Mouse (Mus musculus) mature B cell (primary cell): ENCODE data around the gene Bcorl1.

Experiments used
- in situ Hi-C: fragments of 300-500 bp; cut with MboI; formaldehyde crosslinking; loops from 2 replicates; pipeline ENCODE4 v1.14.3; 2019

Gene Bcorl1

DNA sequence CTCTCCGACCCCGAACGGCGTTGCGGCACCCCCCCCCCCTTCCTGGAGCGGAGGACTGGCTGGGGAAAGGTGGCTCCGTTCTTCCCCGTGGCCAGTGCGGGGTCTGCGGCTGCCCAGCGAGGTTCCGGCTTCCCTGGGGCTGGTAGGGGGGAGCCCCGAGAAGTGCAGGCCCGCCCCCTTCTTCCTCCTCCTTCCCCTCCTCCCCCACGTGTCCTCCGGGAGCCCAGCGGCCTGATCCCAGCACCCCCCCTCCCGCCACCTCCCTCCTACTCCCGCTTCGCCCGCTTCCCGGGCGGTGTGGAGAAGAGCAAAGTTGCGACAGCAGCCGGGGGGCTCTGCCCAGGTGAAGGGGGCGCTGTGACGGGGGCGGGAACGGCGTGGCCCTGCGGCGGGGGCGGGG is at the start of gene Bcorl1:
Bcorl1 (plus strand) TSS at position 218 of the 400 bp plus-strand sequence.
- in situ Hi-C loops, result no loop called here

DNA sequence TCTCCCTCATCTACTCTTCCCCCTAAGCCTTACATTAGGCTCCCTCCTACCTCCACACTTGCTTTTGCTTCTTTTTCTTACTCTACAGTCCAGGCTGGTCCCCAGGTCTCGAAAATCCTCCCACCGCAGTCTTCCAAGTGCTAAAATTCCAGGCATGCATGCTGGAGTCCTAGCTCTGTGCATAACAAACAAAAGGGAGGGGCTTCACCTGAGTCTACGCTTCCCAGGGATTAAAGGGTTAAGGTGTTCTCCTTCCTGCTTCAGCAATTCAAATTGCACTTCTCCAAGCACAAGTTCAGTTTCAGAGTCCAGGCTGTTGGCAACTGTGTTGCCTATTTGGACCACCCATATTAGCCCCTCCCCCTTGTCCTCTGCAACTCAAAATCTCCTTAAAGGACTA is 49.7 kb upstream of the Bcorl1 start:
- in situ Hi-C loops, result no loop called here

DNA sequence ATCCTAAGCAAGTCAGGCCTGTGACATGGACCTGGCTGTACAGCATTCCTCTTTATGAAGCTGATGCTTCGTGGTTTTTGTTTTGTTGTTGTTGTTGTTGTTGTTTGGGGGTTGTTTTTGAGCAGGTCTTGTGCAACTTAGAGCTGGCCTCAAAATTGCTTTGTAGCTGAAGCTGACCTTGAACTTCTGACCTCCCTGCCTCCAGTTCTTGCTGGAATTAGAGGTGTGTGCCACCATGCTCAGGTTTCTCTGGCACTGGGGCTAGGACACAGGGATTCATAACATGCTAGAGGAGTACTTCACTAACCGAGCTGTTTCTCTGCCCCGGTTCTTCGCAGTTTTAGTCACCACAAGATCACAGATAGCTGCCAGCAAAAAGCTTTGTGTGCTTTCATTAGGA is 35.8 kb upstream of the Bcorl1 start:
- in situ Hi-C loops, result no loop called here

DNA sequence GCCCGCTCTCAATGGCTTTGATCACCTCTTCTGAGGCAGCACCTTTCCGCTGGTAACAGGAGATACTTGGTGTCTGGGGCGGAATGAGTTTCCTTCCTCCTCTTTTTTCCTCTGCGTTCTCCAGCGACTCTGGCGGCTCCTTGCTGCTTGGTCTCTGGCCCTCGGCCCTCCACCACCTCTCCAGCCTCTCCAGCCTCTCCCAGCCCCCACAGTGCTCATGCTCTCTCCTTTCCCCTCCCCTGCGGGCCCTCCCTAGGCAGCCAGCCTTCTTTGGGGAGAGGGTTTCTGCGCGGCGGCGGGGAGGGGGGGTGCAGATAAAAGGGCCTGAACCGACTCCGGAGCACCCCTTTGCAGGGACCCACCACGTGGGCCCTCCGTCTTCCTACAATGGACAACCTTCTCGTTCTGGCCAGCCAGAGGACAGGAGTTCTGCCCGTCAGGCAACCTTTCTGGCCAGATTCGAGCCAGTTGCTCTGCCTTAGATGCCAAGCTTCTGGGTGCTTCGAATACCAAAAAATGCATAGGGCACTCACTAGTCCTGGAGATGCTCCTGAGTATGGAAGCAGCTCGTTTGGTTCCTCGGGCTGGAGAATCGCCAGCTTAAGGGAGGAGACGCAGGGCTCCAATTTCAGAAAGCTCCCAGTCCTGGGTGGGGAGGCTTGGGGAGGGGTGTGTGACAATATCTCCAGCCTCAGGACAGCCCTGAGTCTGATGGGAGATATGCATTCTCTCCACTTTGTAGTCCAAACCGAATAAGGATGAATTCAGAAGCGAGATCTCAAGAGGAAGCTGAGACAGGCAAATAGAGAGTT is 30.2 kb upstream of the Bcorl1 start:
- in situ Hi-C loops, result no loop called here

DNA sequence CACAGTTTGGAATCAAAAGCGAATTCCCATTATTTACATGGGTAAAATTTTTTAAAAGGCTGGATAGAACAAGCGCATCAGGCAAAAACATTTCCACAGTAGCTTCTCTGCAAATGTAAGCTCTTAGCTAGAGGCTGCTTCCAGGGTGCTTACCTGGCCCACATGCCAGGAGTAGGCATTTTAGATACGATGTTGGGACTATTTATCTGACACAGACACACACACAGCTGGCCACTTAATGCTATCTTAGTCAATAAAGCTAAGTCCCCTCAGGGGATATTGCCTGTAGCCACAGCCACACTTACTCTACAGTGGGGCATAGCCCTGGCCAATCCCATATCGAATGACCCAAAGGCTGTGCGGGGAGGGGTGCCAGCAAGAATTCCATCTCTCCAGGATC is 29.4 kb upstream of the Bcorl1 start:
- in situ Hi-C loops, result no loop called here

DNA sequence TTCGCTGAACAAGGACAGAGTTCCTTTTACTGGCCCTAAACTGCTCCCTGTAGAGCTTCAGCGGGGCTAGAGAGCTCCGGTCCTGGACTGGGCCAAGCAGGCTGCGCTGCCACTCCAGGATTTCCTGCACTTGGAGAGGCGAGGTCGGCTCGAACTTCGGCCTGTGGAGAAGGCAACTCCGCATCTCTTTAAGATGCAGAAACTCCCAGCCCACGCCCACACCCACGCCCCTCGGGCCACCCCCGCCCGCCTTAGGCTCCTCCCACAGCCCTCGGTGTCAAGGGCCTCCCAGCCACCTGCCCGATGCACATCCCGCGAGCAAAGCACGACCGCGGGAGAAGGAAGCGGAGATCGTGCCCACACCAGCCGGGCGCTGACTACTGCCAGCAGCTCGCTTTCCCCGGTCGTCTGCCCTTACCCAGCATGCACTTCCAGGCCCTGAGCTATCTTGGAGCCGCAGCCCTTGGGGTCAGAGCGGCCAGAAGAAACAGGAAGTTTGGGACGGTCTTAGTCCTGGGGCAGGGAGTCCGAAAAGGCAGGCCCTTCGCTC is 26.6 kb upstream of the Bcorl1 start:
- in situ Hi-C loops, result no loop called here

DNA sequence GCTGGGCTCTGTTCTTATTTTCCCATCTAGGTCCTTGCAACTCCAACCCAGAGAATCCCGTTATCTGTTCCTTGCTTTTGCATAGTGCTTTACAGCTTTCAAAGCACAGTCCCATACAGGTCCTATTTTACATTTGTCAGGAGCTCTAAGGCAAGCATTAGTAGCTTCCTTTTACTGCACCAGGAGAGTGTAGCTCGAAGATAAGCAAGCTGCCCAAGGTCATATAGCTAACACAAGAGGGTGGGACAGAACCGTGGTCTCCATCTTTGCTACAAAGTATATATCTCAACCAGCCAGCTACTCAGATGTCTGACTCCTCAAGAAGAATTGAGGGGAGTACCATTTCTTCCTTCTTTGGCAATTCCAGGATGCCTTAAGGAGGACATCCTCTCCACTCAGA is 23.7 kb upstream of the Bcorl1 start:
- in situ Hi-C loops, result no loop called here

DNA sequence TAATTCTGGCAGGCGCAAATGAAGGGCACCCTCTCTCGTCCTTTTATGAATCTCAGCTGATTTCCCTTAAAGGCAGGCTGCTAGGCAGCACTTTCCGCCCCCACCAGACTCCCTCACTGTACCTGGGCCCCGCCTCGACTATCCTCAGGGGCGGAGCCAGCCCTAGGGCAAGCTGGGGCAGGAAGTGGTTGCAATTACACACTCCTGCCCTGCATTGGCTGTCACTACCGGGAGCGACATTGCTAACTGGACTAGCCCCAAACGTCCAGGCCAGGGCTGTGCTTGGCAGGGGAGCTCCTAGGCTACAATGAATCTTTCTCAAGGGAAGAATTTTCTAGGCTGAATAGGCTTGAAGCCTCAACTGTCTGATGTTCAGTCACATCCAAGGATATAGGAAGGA is 23.0 kb upstream of the Bcorl1 start:
- in situ Hi-C loops, result no loop called here

DNA sequence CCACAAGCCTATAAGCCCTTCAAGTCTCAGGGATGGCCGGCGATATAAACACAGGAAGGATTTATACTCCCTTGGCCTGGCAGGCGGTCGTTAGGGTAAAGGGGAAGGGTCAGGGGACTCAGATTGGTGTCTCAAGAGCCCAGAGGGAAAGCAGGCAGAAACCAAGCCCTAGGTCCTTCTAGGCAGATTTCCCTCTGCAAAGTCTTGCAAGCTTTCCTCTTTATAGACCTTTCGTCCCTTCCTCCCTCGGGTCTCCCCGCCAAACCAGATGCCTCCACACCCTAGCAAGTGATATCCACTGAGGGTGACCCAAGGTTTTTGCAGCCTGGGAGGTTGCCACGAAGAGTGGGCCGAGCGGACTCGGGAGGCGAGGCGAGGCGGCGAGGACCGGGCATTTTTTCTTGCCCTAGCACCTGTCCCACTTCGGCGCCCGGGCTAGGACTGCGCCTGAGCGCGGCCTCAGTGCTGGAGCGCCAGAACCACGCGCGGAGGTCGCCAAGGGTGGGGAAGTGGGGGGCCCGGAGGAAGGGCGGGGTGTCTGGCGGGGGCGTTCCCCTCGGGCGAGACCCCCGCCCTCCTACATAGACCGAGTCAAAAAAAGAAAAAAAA is 613 bp upstream of the Bcorl1 start:
- in situ Hi-C loops, result no loop called here

DNA sequence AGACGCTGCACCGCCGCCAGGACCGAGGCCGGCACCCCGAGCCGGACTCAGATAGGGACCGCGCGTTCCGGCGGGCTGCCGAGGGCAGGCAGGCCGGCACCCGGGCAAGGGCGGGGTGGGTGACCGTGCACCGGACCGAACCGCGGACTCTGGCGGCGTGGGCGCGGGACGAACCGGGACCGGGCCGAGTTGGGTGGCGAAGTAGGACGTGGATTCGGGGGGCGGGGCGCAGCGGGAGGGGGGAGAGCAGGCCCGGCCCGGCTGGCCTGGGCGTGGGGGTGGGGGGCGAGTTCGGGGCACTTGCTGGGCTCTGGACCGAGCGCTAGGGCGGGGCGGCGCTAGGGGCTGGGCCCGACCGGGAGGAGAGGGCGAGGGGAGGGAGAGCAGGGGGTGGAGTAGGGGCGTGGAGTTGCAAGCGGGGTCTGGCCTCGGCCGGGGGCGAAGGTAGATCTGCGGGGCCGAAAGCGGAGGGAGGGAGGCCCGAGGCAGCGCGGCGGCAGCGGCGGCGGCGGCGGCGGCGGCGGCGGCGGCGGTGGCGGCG is 533 bp downstream of the Bcorl1 start:
- in situ Hi-C loops, result no loop called here

DNA sequence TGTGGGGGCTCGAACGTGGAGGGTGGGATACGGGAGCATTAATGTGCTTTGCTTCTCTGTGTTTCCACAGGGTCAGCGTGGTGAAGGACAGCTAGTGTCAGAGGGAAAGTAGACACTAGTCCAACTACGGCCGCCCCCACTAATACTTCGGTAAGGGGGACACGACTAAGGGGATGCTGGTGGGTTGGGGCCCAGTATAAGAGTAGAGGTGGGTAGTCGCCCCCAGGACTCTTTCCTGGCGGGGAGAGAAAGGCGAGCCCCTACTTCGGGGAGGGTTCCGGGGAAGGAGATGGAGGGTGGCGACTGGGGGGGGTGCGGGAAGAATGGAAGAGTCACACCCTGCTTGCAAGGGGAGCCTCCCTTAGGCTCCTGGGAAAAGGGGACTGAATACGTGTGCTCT is 1.6 kb downstream of the Bcorl1 start:
- in situ Hi-C loops, result no loop called here

DNA sequence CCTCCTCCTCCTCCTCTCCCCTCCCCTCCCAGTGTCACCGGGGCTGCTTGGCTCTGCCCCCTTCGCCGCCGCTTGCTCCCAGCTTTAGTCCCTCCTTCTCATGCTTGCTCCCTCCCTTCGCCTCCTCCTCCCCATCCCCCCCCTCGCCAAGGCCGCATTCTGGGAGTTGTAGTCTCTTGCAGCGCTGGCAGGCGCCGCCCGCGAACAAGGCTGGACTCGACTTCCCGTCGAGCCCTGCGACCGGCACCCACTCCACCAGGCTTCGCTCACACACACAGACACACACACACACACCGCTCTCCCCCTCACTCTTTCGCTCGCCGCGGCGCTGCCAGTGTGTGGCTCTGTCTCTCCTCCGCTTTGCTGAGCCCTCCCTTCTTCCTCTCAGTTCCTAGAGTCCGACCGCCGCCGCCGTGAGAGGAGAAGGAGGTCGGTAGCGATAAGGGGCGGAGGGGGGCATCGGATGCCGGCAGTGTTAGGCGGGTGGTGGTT is 2.3 kb downstream of the Bcorl1 start:
- in situ Hi-C loops, result no loop called here

DNA sequence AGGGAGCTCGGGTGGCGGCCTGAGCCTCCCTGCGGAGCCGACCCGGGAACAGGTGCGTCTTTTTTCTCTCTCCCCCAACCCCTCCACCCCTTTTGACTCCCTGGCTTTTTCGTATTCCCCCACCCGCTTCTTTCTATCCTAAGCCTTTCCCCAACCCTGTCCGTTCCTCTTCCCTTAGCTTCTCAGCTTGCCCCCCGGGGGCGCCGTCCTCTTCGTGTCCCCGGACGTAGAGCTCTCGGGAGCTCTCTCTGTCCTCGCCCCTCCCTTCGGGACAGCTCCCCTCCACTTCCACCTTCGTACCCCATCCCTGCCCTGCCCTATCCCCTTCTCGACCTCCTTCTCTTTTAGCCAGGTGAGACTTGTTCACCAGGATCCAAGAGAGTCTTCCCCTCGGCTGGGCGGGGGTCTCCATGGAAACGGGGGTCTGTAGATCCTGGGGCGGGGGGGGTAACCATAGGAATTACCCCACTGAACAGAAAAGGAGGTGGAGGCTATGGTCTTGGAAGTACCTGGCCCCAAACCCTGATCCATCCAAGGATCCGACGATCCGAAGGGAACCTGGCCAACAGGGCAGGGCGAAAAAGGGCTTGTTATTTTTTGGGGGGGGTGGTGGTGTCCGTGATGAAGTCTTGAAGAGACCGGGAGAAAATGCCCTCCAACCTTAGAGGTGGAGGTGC is 2.9 kb downstream of the Bcorl1 start:
- in situ Hi-C loops, result no loop called here

DNA sequence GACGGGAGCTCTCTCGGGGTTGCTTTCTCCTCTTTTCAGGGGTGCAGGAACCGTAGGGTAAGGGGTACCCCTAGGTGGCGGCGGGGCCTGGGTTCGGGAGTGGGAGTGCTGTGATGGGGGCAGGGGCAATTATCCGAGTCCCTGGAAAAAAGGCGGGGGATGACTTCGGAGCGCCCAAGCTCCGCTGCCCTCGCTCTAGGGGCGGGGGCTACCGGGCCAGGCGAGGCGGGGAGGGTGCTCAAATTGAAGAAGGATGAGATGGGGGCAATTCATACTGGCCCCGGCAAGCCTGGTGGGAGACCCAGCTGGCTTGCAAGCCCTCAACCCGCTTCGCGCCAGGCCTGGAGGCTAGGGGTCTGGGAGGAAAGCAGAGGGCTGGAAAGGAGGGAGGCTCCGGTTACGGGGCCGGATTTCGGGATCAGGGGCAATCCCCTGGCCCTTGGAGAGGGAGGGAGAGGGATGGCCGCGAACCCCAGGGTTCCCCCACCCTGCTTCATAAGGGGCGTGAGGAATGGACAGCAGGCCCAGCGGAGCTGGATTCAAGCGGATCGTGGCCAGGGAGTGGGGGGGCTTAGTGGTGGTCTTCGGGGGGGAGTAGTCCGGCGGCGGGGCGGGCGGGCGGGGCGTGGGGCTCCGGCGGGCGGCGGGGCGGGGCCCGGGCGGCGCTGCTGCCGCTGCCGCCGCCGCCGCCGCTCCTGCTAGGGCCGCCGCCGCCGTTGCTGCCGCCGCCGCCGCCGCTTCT is 3.7 kb downstream of the Bcorl1 start:
- in situ Hi-C loops, result no loop called here

DNA sequence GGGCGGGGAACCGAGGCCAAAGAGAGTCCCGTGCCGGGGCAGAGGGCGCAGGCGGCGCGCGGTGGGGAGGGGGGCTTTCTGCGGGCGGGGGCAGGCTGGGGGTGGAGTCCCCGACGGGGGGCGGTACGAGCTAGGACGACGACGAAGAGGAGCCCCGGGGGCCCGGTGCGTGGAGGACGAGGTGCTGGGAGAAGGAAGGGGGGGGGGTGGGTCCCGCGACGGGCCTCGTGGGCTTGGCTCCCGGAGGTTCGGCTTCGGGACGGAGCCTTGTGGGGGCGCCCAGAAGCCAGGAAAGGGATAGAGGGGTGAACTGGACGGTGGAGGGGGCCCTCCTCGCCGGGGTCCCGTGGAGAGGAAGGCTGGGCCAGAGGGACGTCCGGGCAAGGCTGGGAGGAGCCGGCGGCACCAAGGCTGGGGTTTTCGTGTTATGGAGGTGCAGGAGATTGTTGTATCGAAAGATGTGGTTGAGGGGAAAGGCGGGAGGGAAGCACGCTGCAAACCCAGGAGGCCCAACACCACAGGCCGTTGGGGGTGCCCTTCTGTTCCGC is 4.3 kb downstream of the Bcorl1 start:
- in situ Hi-C loops, result no loop called here

DNA sequence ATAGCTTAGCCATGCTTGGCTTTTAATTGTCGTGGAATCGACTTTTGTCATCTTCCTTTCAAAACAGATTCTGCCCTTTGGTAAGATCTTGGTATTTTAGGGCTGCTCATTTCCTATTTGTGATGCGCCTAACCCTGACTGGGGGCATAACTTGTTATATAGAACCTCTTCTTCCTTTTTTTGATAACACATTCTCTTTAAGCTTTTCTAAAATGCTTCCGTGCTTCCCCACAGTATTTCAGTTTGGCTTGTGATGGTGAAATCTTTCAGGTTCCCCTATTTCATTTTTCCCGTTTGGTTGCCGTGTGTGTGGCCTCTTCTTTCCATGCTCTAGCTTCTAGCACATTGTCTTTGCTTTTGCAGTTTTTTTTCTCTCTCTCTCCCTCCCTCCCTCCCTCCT is 14.2 kb downstream of the Bcorl1 start:
- in situ Hi-C loops, result no loop called here

DNA sequence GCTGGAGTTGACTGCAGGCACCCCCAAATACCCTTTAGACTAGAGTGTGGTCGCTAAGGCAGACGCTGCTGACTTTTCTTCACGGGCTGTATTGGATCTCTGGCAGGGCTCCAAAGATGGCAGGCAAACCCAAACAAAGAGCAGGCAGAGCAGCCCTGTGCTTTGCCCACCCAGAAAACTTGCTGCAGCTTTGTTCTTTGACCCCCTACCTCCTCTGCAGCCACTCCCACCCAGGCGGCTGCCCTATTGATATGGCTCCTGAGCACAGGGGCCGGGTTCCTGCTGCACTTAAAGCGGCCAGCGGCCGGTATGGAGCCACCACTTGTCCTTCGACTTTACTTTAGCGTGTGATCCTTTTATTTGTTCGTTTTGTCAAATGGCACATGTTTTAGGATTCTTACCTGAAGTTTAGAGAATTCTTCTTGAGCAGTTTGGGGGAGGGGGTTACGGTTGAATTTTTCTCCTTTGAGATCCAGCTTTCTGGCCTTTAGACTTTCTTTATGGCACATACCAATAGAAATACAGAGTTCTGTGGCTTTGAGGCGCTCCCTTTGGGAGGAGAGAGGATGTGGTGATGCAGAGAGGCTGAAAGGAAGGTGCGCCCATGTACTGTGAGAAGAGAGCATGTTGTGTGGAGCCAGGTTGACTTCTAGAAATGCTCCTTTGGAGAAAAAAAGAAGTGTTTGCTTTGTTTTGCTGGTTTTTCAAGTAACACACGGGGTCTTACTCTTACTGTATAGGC is 24.8 kb downstream of the Bcorl1 start:
- in situ Hi-C loops, result no loop called here

DNA sequence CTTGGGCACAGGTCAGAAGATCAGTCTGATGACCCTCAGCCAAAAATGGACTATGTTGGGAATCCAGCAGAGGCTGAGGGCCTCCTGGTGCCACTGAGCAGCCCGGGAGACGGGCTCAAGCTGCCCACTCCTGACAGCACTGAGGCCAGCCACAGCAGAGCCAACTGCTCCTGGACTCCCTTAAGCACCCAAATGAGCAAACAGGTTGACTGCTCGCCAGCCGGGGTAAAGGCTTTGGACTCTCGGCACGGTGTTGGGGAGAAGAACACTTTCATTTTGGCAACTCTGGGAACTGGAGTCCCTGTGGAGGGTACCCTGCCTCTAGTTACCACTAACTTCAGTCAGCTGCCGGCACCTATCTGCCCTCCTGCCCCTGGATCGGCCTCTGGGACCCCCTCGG is 26.7 kb downstream of the Bcorl1 start:
- in situ Hi-C loops, result no loop called here

DNA sequence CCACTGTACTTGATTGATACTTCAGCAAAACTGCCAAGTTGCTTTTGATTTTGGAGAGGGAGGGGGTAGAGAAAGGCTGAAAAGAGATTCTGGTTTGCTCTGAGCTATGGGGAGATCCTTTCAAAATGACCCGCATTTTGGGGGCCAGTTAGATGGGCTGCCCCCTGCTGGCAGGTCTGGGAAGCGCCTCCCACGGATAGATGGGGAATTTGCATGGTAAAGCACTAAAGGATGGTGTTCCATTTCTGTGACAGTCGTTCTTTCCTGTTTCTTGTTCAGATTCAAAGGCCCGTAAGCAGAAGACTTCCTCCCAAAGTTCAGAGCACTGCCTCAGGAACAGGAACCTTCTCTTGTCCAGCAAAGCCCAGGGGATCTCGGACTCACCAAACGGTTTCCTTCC is 42.5 kb downstream of the Bcorl1 start:
- in situ Hi-C loops, result no loop called here

DNA sequence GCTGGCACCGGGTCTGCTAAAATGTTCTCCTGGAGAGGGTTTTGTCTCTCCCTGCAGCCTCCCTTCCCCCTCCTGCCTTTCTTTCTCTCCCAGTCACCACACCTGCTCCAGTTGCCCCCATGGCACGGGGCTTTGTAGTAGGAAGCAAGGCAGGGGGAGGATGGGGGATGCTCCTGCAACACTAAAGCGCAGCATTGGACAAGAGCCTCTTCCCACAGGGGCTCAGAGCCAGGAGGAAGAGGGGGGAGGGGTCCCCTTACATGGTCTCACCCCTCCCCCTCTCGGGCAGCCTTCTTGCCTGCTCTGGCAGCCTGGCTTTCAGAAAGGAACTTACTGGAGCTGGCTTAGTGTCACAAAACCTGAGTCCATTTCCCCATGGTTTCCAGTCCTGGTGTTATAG is 44.8 kb downstream of the Bcorl1 start:
- in situ Hi-C loops, result no loop called here

DNA sequence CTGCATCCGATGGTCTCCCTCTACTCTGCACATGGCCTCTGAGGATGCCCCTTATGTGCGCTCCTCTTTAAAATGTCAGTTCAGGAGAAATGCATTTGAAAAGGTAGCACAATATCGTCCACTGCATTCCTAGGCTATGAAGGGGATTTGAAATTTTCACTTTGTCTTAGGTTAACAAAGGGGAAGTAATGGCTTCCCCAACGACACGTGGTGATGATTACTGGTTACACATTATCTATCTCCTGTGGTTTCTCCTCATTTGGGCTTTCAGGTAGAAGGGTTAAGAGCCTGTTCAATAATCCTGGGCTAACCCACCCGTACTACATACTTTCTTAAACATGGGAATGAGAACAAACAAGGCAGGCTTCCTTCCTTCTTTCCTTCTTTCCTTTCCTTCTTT is 48.2 kb downstream of the Bcorl1 start:
- in situ Hi-C loops, result no loop called here
